In genomic region chr7:119744321-119744720, GRCm38 (mm10) we compare ENCODE assay signal across 9 mouse cellular contexts. TPM values are rescaled to one million over a fixed set of nuclear protein-coding genes. Genes with fewer than 3 reads are reported as not detected.
DNase-seq lines count a peak whose midpoint lies in the region; ATAC-seq and TF ChIP-seq lines count a peak whose summit lies in the region.
"Had no signal": no experiment of that assay in that cellular context is flagged by ENCODE, and none has a peak within 500 bp of the region (broad histone marks: within the 10 kb centered on the region; RNA-seq: fewer than 3 reads in every experiment).

No protein-coding gene starts in this region.

- no peak for TF ChIP-seq EP300 in CH12.LX (IDR thresholded peaks at IDR 0.05; ENCODE audit: low read length)

- no peak for TF ChIP-seq POLR2A in CH12.LX (IDR thresholded peaks at IDR 0.05; ENCODE audit: low read depth, low read length)

- H3K27ac ChIP-seq in CH12.LX (ENCODE audit: insufficient read depth, low read depth), result no peak overlapping the region
- no peak overlapping the region for H3K27ac ChIP-seq in embryonic facial prominence, embryonic 15.5 days (replicated peaks)
- no peak overlapping the region for H3K27ac ChIP-seq in midbrain, postnatal 0 days (ENCODE audit: low read depth, low read length)

- ATAC-seq in CD4-positive, CD25-positive, alpha-beta regulatory T cell, adult 4 months, result no peak
- ATAC-seq in embryonic facial prominence, embryonic 15.5 days (ENCODE audit: insufficient number of reproducible peaks, low FRiP score, low TSS enrichment, low read depth), result no peak
- ATAC-seq in midbrain, postnatal 0 days (ENCODE audit: low FRiP score), result no peak

- no peak overlapping the region for H3K9ac ChIP-seq in CH12.LX (ENCODE audit: insufficient read depth, low read depth)
- no peak overlapping the region for H3K9ac ChIP-seq in embryonic facial prominence, embryonic 15.5 days
- no peak overlapping the region for H3K9ac ChIP-seq in midbrain, postnatal 0 days (replicated peaks; ENCODE audit: low read length, poor library complexity, severe bottlenecking)

- peaks cover 0 to 11% of the 10 kb centered on the region in 2 experiments; a peak in 2 of 4 replicates for H3K4me1 ChIP-seq in CH12.LX (ENCODE audit: control insufficient read depth in 1 of 2, insufficient read depth in 2 of 2)
- H3K4me1 ChIP-seq in embryonic facial prominence, embryonic 15.5 days, result peaks cover 5% of the 10 kb centered on the region; the same call in 1 of the 2 replicates
- H3K4me1 ChIP-seq in midbrain, postnatal 0 days (ENCODE audit: insufficient read depth, low read length), result no peaks in the 10 kb centered on the region

- no peak overlapping the region for H3K4me2 ChIP-seq in CH12.LX (ENCODE audit: insufficient read depth, low read depth, poor library complexity, severe bottlenecking)
- peak overlapping the region; percentile 43 for H3K4me2 ChIP-seq in embryonic facial prominence, embryonic 15.5 days (replicated peaks)
- peak overlapping the region; percentile 34 for H3K4me2 ChIP-seq in midbrain, postnatal 0 days (ENCODE audit: low read depth, low read length, poor library complexity, severe bottlenecking)

- no peaks in the 10 kb centered on the region for H3K79me2 ChIP-seq in CH12.LX (replicated peaks; ENCODE audit: control insufficient read depth, extremely low read depth, insufficient read depth, poor library complexity, severe bottlenecking)

- TF ChIP-seq RAD21 in CH12.LX (IDR thresholded peaks at IDR 0.05; ENCODE audit: low read depth, low read length), result peak; percentile 13

- H3K4me3 ChIP-seq in CH12.LX (replicated peaks in 1 of 3; ENCODE audit: low read depth in 2 of 3, low read length in 2 of 3, poor library complexity in 1 of 3), result no peak overlapping the region
- peak overlapping the region; percentile 16 for H3K4me3 ChIP-seq in embryonic facial prominence, embryonic 15.5 days (replicated peaks)
- H3K4me3 ChIP-seq in midbrain, postnatal 0 days (ENCODE audit: low read depth, low read length), result peak overlapping the region; percentile 11; the same call in 1 of the 2 replicates

- dilution Hi-C loops in CH12.LX (cut with MboI; ENCODE audit: extremely low pct_ligation_motif_present, extremely low pct_unique_long_range_greater_than_20kb, low sequenced_read_pairs), result no loop called here

- H3K9me3 ChIP-seq in CH12.LX (replicated peaks; ENCODE audit: low read length), result no peaks in the 10 kb centered on the region
- no peaks in the 10 kb centered on the region for H3K9me3 ChIP-seq in embryonic facial prominence, embryonic 15.5 days (replicated peaks)
- no peaks in the 10 kb centered on the region for H3K9me3 ChIP-seq in midbrain, postnatal 0 days (ENCODE audit: low read length)

- no peaks in the 10 kb centered on the region for H3K27me3 ChIP-seq in CH12.LX (replicated peaks)
- H3K27me3 ChIP-seq in embryonic facial prominence, embryonic 15.5 days, result no peaks in the 10 kb centered on the region
- no peaks in the 10 kb centered on the region for H3K27me3 ChIP-seq in midbrain, postnatal 0 days (ENCODE audit: insufficient read depth, low read length)

- peak in 1 of 2 experiments; percentile 51; a peak in 2 of 4 replicates for TF ChIP-seq CTCF in CH12.LX (conservative IDR thresholded peaks at IDR 0.05 in 1 of 2, IDR thresholded peaks at IDR 0.05 in 1 of 2; ENCODE audit: low read depth in 2 of 2, low read length in 2 of 2)
- peak; percentile 33; the same call in 1 of the 2 replicates for TF ChIP-seq CTCF in midbrain, postnatal 0 days (IDR thresholded peaks at IDR 0.05)

- DNase-seq in CD4-positive, CD25-positive, alpha-beta regulatory T cell, adult 2 months (ENCODE audit: low read depth, low spot score), result peak; percentile 47
- DNase-seq in CH12.LX (ENCODE audit: extremely low read depth), result peak; percentile 38
- peak; percentile 33 for DNase-seq in kidney, postnatal 10 days
- no peak for DNase-seq in midbrain, postnatal 0 days (ENCODE audit: low spot score)
- DNase-seq in ovary, adult 18-20 months (ENCODE audit: low spot score), result no peak
- DNase-seq in urinary bladder, postnatal 10 days (ENCODE audit: low spot score), result no peak

- 8% methylated on average over 34 of the region's 34 CpGs for WGBS in embryonic facial prominence, embryonic 15.5 days
- 4% methylated on average over 33 of the region's 34 CpGs for WGBS in midbrain, postnatal 0 days

- no peaks in the 10 kb centered on the region for H3K36me3 ChIP-seq in CH12.LX (replicated peaks in 1 of 2; ENCODE audit: control insufficient read depth in 1 of 2, insufficient read depth in 1 of 2, low read length in 1 of 2)
- no peaks in the 10 kb centered on the region for H3K36me3 ChIP-seq in embryonic facial prominence, embryonic 15.5 days
- H3K36me3 ChIP-seq in midbrain, postnatal 0 days (ENCODE audit: insufficient read depth, low read length), result no peaks in the 10 kb centered on the region

- in situ Hi-C loops in CH12.LX (cut with MboI; ENCODE audit: low pct_ligation_motif_present, low pct_unique_long_range_greater_than_20kb, low sequenced_read_pairs), result no loop called here

TF ChIP-seq in CH12.LX, 34 proteins besides CTCF, POLR2A, EP300 and RAD21:
- no peak for TF ChIP-seq MAZ (IDR thresholded peaks at IDR 0.05; ENCODE audit: low read depth, low read length)
- TF ChIP-seq SMC3 (IDR thresholded peaks at IDR 0.05; ENCODE audit: low read depth, low read length), result peak; percentile 35
- TF ChIP-seq MAFK (IDR thresholded peaks at IDR 0.05; ENCODE audit: insufficient replicate concordance, low read length), result peak; percentile 54; the same call in 1 of the 2 replicates

RNA-seq across cellular contexts. Expression of gene Acsm3, which starts 16.4 kb away (rescaled TPM):
- under 1 TPM in 1 of 2 experiments, not detected in 1; 0.09 TPM for polyA plus RNA-seq in CD4-positive, CD25-positive, alpha-beta regulatory T cell, adult 4 months (2017; shearing (Covaris generic))
- total RNA-seq in CH12.LX (2012; rRNA removed), result 0.13 and 0.17 TPM in 2 replicates
- not detected in 2 replicates for total RNA-seq in CH12.LX (2014; rRNA removed)
- polyA plus RNA-seq in CH12.LX (2012; ENCODE audit: insufficient read length, low read depth), result 0.69 and 0.78 TPM in 2 replicates
- polyA plus RNA-seq in embryonic facial prominence, embryonic 15.5 days (2015; fragmentation: Nextera tagmentation; extraction: Ambion mirVana), result 0.52 and 0.54 TPM in 2 replicates
- total RNA-seq in midbrain, postnatal 0 days (2014; rRNA removed), result not detected in 2 replicates
- polyA plus RNA-seq in midbrain, postnatal 0 days (2015; fragmentation: Nextera tagmentation; extraction: Ambion mirVana), result 0.12 and 0.16 TPM in 2 replicates

RNA-seq across cellular contexts. Expression of gene Thumpd1, which starts 23.7 kb away (rescaled TPM):
- polyA plus RNA-seq in CD4-positive, CD25-positive, alpha-beta regulatory T cell, adult 4 months (2017; shearing (Covaris generic)), result 10 to 100 TPM; 48.8 to 55.2 TPM
- 49.3 and 62.3 TPM in 2 replicates for total RNA-seq in CH12.LX (2012; rRNA removed)
- 105 and 115 TPM in 2 replicates for total RNA-seq in CH12.LX (2014; rRNA removed)
- polyA plus RNA-seq in CH12.LX (2012; ENCODE audit: insufficient read length, low read depth), result 102 and 120 TPM in 2 replicates
- 67.7 and 70.2 TPM in 2 replicates for polyA plus RNA-seq in embryonic facial prominence, embryonic 15.5 days (2015; fragmentation: Nextera tagmentation; extraction: Ambion mirVana)
- 37.5 and 53.4 TPM in 2 replicates for total RNA-seq in midbrain, postnatal 0 days (2014; rRNA removed)
- 69.1 and 71.3 TPM in 2 replicates for polyA plus RNA-seq in midbrain, postnatal 0 days (2015; fragmentation: Nextera tagmentation; extraction: Ambion mirVana)

RNA-seq across cellular contexts. Expression of gene Rexo5, which starts 49.5 kb away (rescaled TPM):
- polyA plus RNA-seq in CD4-positive, CD25-positive, alpha-beta regulatory T cell, adult 4 months (2017; shearing (Covaris generic)), result 10 to 100 TPM; 46.4 to 47.2 TPM
- 11.5 and 12.0 TPM in 2 replicates for total RNA-seq in CH12.LX (2012; rRNA removed)
- total RNA-seq in CH12.LX (2014; rRNA removed), result 11.0 and 14.8 TPM in 2 replicates
- polyA plus RNA-seq in CH12.LX (2012; ENCODE audit: insufficient read length, low read depth), result 13.4 and 15.5 TPM in 2 replicates
- 19.4 and 20.1 TPM in 2 replicates for polyA plus RNA-seq in embryonic facial prominence, embryonic 15.5 days (2015; fragmentation: Nextera tagmentation; extraction: Ambion mirVana)
- total RNA-seq in midbrain, postnatal 0 days (2014; rRNA removed), result 2.3 and 7.9 TPM in 2 replicates
- polyA plus RNA-seq in midbrain, postnatal 0 days (2015; fragmentation: Nextera tagmentation; extraction: Ambion mirVana), result 4.7 and 6.1 TPM in 2 replicates

RNA-seq across cellular contexts. Expression of gene Eri2, which starts 49.5 kb away (rescaled TPM):
- 10 to 100 TPM; 10.5 to 10.9 TPM for polyA plus RNA-seq in CD4-positive, CD25-positive, alpha-beta regulatory T cell, adult 4 months (2017; shearing (Covaris generic))
- total RNA-seq in CH12.LX (2012; rRNA removed) (9.8 and 10.2 TPM in 2 replicates), CH12.LX (2014; rRNA removed) (14.4 and 15.4 TPM in 2 replicates)
- polyA plus RNA-seq in CH12.LX (2012; ENCODE audit: insufficient read length, low read depth), result 10.9 and 13.6 TPM in 2 replicates
- polyA plus RNA-seq in embryonic facial prominence, embryonic 15.5 days (2015; fragmentation: Nextera tagmentation; extraction: Ambion mirVana), result 18.5 and 19.8 TPM in 2 replicates
- total RNA-seq in midbrain, postnatal 0 days (2014; rRNA removed), result 7.6 and 11.1 TPM in 2 replicates
- 8.0 and 8.3 TPM in 2 replicates for polyA plus RNA-seq in midbrain, postnatal 0 days (2015; fragmentation: Nextera tagmentation; extraction: Ambion mirVana)

RNA-seq across cellular contexts. Expression of gene Acsm4, which starts 54.5 kb away (rescaled TPM):
- polyA plus RNA-seq in CD4-positive, CD25-positive, alpha-beta regulatory T cell, adult 4 months (2017; shearing (Covaris generic)), result not detected
- total RNA-seq in CH12.LX (2012; rRNA removed) (not detected in 2 replicates), CH12.LX (2014; rRNA removed) (not detected in 2 replicates)
- polyA plus RNA-seq in CH12.LX (2012; ENCODE audit: insufficient read length, low read depth), result not detected in 2 replicates
- polyA plus RNA-seq in embryonic facial prominence, embryonic 15.5 days (2015; fragmentation: Nextera tagmentation; extraction: Ambion mirVana), result 11.7 and 21.4 TPM in 2 replicates
- total RNA-seq in midbrain, postnatal 0 days (2014; rRNA removed), result not detected in 2 replicates
- 0.32 TPM in 1 of 2 replicates, not detected in the other for polyA plus RNA-seq in midbrain, postnatal 0 days (2015; fragmentation: Nextera tagmentation; extraction: Ambion mirVana)
- polyA plus RNA-seq: large intestine, adult 2 months had no signal

Comparison
In these comparisons a context has a peak if more than half of its experiments do, and no peak if none do; other contexts are left out.
1. DNase-seq: peak in CD4-positive, CD25-positive, alpha-beta regulatory T cell, adult 2 months (single experiment), CH12.LX (single experiment) and kidney, postnatal 10 days (single experiment); none in midbrain, postnatal 0 days (single experiment), ovary, adult 18-20 months (single experiment) and urinary bladder, postnatal 10 days (single experiment).
2. H3K4me3 ChIP-seq: peak in embryonic facial prominence, embryonic 15.5 days (single experiment) and midbrain, postnatal 0 days (single experiment); none in CH12.LX (0 of 3).